Mouse (Mus musculus): ENCODE data around the gene Sytl3.

Sytl3 gene

DNA sequence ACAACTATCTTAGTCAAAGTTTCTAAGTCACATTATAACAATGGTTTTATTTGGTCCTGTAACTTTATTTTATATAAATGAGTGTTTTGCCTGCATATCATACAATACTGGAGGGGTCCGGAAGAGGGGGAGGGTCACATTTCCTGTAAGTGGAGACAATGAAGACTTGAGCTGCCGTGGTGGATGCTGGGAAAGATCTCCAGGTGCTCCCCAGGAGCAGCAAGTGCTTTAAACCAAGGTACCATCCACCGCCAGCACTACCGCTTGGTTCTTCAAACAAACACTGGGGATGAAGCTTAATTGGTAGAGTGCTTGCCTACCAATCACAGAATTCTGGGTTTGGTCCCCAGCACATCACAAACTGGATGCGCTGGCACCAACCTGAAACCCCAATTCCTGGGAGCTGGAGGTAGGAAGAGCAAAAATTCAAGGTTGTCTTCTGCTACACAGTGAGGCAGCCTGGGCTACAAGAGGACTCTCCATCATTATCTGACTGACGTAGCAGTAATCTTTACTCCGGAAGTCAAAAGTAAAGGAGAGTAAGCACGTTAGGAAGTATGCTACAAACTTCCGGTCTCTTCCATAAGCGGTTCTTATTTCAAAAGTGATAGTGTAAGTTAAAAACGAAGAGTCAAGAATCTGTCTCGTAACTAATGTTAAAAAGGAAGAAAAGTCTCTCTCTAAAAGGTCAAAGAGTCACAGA, 118.9 kb downstream of the Sytl3 start:
- no peak for DNase-seq (ENCODE audit: low spot score in 2 of 2)

DNA sequence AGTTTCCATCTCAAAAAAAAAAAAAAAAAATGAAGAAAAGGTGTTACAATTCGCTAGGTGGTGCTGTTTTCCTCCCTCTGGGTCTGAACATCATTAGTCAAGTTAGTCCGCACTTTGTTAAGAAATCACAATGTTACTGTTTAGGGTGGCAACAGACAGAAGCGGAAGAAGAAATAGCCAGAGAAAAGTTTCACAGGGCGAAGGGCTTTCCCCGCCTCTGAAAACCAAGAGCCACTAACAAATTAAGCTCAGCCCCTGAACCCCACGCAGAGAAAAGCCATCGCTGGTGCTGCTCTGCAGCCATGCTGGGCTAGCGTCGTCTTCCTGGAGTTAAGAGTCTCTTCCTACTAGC, 119.4 kb downstream of the Sytl3 start:
- DNase-seq (ENCODE audit: low spot score in 2 of 2): peak; percentile 52 to 65

DNA sequence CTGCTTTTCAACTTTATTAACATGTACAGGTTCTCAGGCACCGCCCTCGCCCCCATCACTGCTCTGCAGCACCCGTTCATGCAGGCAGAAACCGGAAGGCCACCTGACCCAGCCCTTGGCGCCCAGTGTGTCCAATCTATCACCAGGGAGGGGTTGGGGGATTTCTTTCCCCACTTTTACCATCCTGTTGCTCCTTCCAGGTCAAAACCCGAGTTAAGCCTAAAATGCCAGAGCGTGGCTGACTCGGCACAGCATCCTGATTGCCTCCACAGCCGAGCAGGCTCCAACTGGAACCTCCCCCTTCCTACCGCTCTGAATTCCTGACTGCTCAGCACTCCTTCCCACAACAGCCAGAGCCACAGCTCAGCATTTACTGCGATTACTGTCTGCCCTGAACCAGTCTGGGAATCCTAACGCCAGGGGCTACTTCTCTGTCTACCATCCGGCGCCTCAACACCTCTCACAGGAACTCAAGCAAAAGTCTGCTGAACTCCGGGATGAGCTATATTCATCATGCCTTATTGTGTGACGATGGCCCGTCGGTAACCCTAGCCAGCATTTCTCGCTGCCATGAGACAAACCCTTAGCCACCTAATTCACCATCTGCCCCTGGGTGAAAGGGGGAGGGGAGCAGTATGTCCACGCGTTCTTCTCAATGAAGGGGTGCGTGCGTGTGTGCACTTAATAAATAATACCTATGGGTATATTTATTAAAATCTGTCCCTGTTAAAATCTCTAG, 120.0 kb downstream of the Sytl3 start:
- peak; percentile 50 to 72 for DNase-seq (ENCODE audit: low spot score in 2 of 2)

DNA sequence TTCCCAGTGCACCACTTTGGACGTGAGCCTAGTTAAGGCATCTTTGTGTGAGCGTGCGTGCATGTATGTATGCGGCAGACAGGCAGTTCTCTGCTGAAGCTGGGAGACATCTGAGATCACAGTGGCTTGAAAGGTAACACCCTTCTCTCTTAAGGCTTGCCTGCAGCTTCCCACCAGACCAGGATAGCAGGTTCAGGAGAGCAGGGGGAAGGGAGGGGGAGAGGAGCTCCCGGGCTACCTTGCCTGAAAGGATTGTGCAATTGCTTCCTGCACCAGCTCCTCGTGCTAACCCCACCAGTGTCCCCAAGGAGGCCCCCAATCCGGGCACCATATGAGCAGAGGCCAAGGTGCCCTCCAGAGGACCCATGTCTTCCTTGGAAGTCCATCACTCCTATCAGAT, 120.7 kb downstream of the Sytl3 start:
- no peak for DNase-seq (ENCODE audit: low spot score in 2 of 2)

DNA sequence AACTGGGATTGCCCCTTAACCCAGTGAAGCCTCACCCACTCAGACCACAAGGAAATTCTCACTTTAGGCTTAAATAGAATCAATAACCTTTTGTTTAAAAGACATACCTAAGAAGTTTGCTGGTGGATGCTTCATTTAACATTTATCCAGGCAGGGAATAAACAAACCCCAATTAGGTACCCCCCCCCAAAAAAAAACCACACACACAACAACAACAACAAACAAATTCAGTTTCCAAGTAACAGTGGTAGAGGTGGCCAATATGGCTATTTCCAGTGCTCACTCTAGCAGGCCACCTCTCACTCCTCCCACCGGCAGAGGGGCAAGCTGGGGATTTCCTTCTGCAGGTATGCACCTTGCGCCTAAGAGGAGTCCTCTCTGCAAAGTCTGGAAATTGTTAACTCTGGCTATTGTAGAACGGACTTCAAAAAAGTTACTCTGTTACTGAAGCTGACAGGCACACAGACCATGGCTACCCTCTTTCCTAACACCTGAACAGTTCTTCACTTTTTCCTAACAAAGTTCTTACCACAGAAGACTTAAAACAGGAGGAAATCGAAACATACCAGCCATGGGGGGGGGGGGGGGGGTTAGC, 121.7 kb downstream of the Sytl3 start:
- DNase-seq (ENCODE audit: low spot score in 2 of 2): no peak

DNA sequence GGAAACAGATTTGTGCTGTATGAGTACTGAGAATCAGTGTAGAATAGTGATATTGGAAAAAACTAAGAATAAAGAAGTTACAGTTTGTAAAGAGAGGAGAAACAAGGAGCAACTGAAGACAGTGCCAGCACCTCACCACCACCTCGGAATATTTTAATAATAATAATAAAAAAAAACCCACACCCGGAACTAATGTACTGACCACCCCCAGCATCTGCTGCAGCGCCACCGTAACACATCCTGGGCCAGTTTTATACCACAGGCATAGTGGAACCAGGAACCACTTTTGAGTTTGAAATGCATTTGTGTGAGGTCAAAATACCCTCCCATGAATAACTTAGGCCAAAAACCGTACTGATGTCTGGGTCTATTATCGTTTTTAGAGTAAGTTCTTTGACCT, 122.4 kb downstream of the Sytl3 start:
- no peak for DNase-seq (ENCODE audit: low spot score in 2 of 2)

DNA sequence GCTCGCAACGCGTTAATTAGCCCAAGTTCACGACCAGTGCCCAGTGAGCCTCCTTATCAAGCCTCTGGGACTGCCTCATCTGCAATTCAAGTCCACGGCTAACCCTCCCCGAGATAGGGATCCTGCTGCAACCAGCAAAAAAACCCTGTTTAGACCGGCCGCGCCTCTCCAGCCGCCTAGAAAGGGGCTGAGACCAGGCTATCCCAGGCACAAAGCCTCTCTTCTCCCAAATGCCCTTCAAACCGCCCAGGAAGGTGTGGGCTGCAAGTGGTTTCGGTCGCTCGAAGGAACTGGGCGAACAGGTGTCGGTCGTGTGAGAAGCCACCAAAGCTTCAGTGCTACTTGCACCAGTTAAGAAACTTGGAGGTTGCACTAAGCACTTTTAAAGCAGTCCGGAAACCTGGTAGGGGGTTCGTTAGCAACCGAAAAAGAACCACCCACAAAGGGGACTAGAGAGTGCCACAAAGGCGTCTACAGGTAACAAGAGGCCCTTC, 123.2 kb downstream of the Sytl3 start:
- peak; percentile 64 to 78 for DNase-seq (ENCODE audit: low spot score in 2 of 2)

DNA sequence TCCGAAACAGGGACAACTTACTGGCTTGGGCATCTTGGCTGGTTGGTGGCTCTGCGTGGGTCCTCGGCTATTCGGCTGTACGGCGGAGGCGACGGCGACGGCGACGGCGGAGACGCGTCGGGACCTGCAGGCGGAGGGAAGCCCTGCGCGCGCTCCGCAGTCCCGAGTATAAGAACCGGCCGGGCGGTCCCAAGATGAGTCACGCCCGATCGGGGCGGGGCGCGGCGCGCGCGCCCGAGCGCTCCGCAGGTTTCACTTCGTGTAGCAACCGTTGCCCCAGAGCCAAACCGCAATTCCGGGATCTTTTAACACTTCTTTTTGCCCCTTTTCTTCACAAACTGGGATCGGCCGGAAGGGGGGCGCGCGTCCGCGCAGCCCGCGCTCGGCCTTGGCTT, 123.7 kb downstream of the Sytl3 start, which contains the start of gene Ezr:
TSS of gene Ezr (minus strand) at position 174 of the 395 bp plus-strand sequence.
- peak; percentile 89 to 94 for DNase-seq (ENCODE audit: low spot score in 2 of 2)

DNA sequence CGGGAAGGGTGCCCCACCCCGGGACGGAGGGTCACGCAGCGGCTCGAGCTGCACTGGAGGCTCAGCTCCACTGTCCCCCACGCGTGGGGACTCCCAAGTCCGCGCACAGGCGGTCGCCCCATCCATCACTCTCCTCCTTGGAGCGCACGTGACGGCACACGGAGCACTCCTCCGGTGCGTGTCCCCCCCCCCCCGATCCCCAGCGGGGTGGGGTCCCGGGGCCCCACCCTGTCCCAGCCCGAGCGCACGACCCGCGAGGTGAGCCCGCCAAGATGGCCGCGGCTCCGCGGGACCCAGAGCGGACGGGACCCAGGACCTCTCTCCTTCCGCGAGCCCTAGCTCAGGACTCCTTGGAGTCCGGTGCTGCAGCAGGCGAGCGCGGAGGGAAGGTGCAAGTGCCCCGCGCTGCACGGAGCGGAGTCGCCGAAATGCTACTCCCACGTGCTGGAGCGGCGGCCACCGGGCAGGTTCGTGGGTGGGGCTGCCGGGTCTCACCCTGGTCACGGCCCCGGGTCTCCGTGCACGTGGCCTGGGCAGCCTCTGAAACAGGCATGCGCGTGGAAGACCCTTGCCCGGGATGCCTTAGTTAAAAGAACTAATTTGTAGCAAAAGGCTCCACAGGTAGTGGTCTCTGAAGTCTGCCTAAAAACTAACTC, 124.2 kb downstream of the Sytl3 start:
- DNase-seq (ENCODE audit: low spot score in 2 of 2): peak; percentile 69 to 71

DNA sequence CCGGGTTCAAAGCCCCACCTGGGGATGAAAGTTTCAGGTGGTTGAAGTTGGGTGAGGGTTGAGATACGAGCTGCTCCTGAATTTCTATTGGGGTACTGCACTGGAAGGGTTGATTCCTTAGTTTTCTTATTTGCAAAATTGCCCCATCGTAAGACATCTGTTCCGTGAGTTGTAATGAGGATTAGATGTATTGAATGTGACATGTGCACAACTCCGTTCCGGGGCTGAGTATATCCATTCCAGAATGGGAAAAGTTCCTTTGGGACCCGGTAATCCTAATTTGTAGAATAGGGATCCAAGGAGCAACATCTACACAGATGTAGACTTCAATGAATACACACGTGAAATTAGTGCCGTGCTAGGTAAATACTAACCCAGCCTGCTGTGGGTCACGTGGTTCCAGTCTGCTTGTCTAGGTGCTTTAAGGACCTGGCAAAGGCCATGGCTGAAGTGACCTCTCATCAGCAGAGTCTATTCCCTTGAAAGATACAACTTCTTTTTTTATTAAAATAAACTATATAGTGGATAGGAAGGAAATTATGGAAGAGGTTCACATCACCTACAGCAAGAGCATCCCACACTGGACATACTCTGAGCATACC, 125.0 kb downstream of the Sytl3 start:
- no peak for DNase-seq (ENCODE audit: low spot score in 2 of 2)

DNA sequence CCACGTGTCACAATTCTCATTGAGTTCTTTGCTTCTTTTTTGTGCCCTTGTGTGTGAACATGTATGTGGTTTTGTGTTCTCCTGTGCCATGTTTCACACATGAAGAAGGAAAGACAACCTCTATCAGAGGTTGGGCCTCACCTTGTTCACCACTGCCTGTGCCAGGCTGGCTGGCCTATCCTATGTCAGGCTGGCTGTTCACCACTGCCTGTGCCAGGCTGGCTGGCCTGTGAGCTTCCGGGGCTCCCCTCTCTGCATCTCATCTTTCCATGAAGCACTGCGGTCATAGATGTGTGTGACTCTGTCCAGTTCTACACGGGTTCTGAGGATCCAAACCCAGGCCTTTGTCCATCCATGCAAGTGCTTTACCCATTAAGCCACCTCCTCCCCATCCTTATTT, 128.3 kb downstream of the Sytl3 start:
- DNase-seq (ENCODE audit: low spot score in 2 of 2): no peak

Data from spleen, postnatal 10 days (tissue).